Mouse (Mus musculus): ENCODE results near the gene Colec11. TPM values are rescaled to one million over a fixed set of nuclear protein-coding genes. Genes with fewer than 3 reads are reported as not detected.
A peak's percentile ranks its signal among the peaks of the same experiment; 100 is the strongest.

The Colec11 gene
- polyA plus RNA-seq, 1 experiment from 2014 or later = 0.67 TPM

DNA sequence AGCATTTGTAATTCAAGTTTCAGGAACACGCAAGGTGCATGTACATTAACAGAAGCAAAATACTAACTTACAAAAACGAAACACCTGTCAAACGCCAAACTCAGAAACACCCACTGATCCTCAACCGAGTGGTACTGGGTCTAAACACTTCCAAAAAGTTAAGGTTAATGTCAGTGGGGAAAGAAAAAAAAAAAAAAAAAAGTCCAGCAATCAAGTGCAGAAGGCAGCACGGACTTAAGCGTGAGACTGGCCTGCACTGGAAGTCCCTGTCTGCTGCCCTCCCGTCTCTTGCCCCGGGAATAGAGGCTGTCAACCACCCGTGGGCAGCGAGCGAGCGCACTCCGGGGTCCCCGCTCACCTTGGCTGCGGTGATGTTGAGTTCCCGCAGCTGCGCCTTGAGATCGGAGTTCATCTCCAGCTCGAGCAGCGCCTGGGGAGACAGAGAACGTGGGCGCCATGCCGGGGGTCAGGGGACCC is 11.9 kb upstream of the Colec11 start:
- peaks cover 23% of the 10 kb centered on the region for H3K36me3 ChIP-seq (ENCODE audit: control insufficient read depth, insufficient read depth, low read length)
- H3K4me1 ChIP-seq (ENCODE audit: control insufficient read depth, insufficient read depth, low read length) = peaks cover 14% of the 10 kb centered on the region
- H3K9me3 ChIP-seq (replicated peaks; ENCODE audit: control insufficient read depth, low read length, poor library complexity, severe bottlenecking) = no peaks in the 10 kb centered on the region
- H3K4me3 ChIP-seq (ENCODE audit: low read depth, low read length) = peak overlapping the region; percentile 84
- no peaks in the 10 kb centered on the region for H3K27me3 ChIP-seq (ENCODE audit: control insufficient read depth, insufficient read depth, low read depth, low read length)
- H3K27ac ChIP-seq (ENCODE audit: low read length) = peak overlapping the region; percentile 87
- WGBS = 2% methylated on average over 23 of the region's 23 CpGs
- ATAC-seq = peak; percentile 25; the same call in 1 of the 2 replicates
- H3K9ac ChIP-seq (ENCODE audit: low read depth, low read length) = peak overlapping the region; percentile 94
- H3K4me2 ChIP-seq (ENCODE audit: low read length) = peak overlapping the region; percentile 87

DNA sequence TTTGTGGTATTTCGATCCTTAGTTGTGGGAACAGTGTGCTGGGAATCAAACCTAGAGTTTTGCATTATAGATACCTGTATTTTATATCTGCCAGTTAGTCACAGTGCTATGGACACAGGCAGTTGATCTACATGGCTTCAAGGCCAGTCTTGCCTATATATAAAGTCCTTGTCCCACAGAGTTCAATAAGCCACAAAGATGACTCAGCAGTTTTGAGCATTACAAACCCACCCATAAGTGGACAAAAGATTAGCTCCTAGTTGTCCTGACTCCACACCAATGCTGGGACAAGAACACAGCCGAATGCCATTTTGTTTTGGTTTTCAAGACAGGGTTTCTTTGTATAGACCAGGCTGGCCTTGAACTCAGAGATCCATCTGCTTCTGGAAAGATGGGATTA is 5.3 kb upstream of the Colec11 start:
- no peaks in the 10 kb centered on the region for H3K27me3 ChIP-seq (ENCODE audit: control insufficient read depth, insufficient read depth, low read depth, low read length)
- no peak overlapping the region for H3K4me3 ChIP-seq (ENCODE audit: low read depth, low read length)
- H3K4me1 ChIP-seq (ENCODE audit: control insufficient read depth, insufficient read depth, low read length) = peaks cover under 1% of the 10 kb centered on the region; the same call in 1 of the 2 replicates
- no peak overlapping the region for H3K4me2 ChIP-seq (ENCODE audit: low read length)
- H3K9me3 ChIP-seq (replicated peaks; ENCODE audit: control insufficient read depth, low read length, poor library complexity, severe bottlenecking) = no peaks in the 10 kb centered on the region
- no peak overlapping the region for H3K9ac ChIP-seq (ENCODE audit: low read depth, low read length)
- WGBS = 93% methylated on average over 2 of the region's 2 CpGs
- ATAC-seq = no peak
- peaks cover 33% of the 10 kb centered on the region for H3K36me3 ChIP-seq (ENCODE audit: control insufficient read depth, insufficient read depth, low read length)
- no peak overlapping the region for H3K27ac ChIP-seq (ENCODE audit: low read length)

GRCm38 (mm10) chr12:28627092-28627491 is 3.9 kb upstream of the Colec11 start:
- WGBS = 77% methylated on average over 4 of the region's 4 CpGs
- ATAC-seq = no peak
- no peaks in the 10 kb centered on the region for H3K27me3 ChIP-seq (ENCODE audit: control insufficient read depth, insufficient read depth, low read depth, low read length)

DNA sequence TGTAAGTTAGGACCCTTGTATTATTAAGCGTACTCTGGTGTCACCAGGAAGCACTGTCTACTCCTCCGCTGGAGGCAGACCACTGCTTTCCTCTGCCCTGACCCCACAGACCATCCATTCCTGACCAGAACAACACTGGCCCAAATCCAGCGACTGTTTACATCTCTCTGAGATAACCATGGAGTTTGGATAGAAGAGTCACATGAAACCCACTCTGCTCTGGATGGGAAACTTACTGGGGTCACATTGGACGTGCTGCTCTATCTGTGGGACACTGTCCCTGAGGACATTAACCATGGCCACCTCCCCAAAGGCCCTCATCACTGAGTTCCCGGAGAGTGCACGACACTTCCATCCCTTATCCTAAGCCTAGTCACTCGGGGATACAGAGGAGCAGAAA is 2.2 kb upstream of the Colec11 start:
- Histone ChIP-seq H3K4me1 (ENCODE audit: control insufficient read depth, insufficient read depth, low read length) (no peaks in the 10 kb centered on the region), H3K4me3 (ENCODE audit: low read depth, low read length) (no peak overlapping the region), H3K9me3 (replicated peaks; ENCODE audit: control insufficient read depth, low read length, poor library complexity, severe bottlenecking) (no peaks in the 10 kb centered on the region), H3K9ac (ENCODE audit: low read depth, low read length) (no peak overlapping the region), H3K27ac (ENCODE audit: low read length) (no peak overlapping the region), H3K4me2 (ENCODE audit: low read length) (no peak overlapping the region), H3K27me3 (ENCODE audit: control insufficient read depth, insufficient read depth, low read depth, low read length) (no peaks in the 10 kb centered on the region), H3K36me3 (ENCODE audit: control insufficient read depth, insufficient read depth, low read length) (peaks cover 15% of the 10 kb centered on the region)
- ATAC-seq = no peak
- 90% methylated on average over 7 of the region's 7 CpGs for WGBS

More at GRCm38 (mm10) chr12:28627092-28627491, 3.9 kb upstream of the Colec11 start:
- peaks cover 24% of the 10 kb centered on the region for H3K36me3 ChIP-seq (ENCODE audit: control insufficient read depth, insufficient read depth, low read length)
- H3K4me3 ChIP-seq (ENCODE audit: low read depth, low read length) = no peak overlapping the region
- H3K27ac ChIP-seq (ENCODE audit: low read length) = no peak overlapping the region
- no peaks in the 10 kb centered on the region for H3K4me1 ChIP-seq (ENCODE audit: control insufficient read depth, insufficient read depth, low read length)
- H3K9me3 ChIP-seq (replicated peaks; ENCODE audit: control insufficient read depth, low read length, poor library complexity, severe bottlenecking) = no peaks in the 10 kb centered on the region
- no peak overlapping the region for H3K9ac ChIP-seq (ENCODE audit: low read depth, low read length)
- no peak overlapping the region for H3K4me2 ChIP-seq (ENCODE audit: low read length)

GRCm38 (mm10) chr12:28624251-28624650 is 1.1 kb upstream of the Colec11 start:
- Histone ChIP-seq H3K27me3 (ENCODE audit: control insufficient read depth, insufficient read depth, low read depth, low read length) (no peaks in the 10 kb centered on the region), H3K4me3 (ENCODE audit: low read depth, low read length) (no peak overlapping the region), H3K4me1 (ENCODE audit: control insufficient read depth, insufficient read depth, low read length) (no peaks in the 10 kb centered on the region), H3K9me3 (replicated peaks; ENCODE audit: control insufficient read depth, low read length, poor library complexity, severe bottlenecking) (no peaks in the 10 kb centered on the region), H3K9ac (ENCODE audit: low read depth, low read length) (no peak overlapping the region), H3K36me3 (ENCODE audit: control insufficient read depth, insufficient read depth, low read length) (peaks cover 7% of the 10 kb centered on the region), H3K27ac (ENCODE audit: low read length) (no peak overlapping the region), H3K4me2 (ENCODE audit: low read length) (no peak overlapping the region)
- WGBS = 93% methylated on average over 2 of the region's 2 CpGs
- no peak for ATAC-seq

DNA sequence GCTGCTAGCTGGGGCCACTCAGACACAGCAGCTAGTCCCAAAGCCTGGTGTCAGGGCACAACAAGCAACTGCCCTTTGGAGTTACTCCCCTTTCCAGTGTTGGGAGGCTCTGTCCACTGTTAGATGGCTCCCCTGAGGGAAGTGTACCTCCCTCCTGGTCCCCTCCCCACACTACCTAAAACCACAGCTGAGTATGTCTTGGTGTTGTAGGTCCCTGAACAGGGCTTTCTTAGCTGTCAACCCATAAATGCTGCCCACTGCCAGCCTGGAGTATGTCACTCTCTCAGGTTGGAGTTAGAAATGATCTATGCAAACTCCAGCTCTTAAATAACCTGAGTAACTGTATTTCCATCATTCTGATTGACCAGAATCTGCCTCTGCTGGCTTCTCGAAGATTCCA is 536 bp downstream of the Colec11 start:
- H3K4me2 ChIP-seq (ENCODE audit: low read length) = no peak overlapping the region
- no peaks in the 10 kb centered on the region for H3K9me3 ChIP-seq (replicated peaks; ENCODE audit: control insufficient read depth, low read length, poor library complexity, severe bottlenecking)
- ATAC-seq = no peak
- H3K27me3 ChIP-seq (ENCODE audit: control insufficient read depth, insufficient read depth, low read depth, low read length) = no peaks in the 10 kb centered on the region
- no peaks in the 10 kb centered on the region for H3K36me3 ChIP-seq (ENCODE audit: control insufficient read depth, insufficient read depth, low read length)
- no peak overlapping the region for H3K4me3 ChIP-seq (ENCODE audit: low read depth, low read length)
- no peak overlapping the region for H3K9ac ChIP-seq (ENCODE audit: low read depth, low read length)
- H3K27ac ChIP-seq (ENCODE audit: low read length) = no peak overlapping the region
- 89% methylated on average over 1 of the region's 1 CpGs for WGBS
- no peaks in the 10 kb centered on the region for H3K4me1 ChIP-seq (ENCODE audit: control insufficient read depth, insufficient read depth, low read length)

DNA sequence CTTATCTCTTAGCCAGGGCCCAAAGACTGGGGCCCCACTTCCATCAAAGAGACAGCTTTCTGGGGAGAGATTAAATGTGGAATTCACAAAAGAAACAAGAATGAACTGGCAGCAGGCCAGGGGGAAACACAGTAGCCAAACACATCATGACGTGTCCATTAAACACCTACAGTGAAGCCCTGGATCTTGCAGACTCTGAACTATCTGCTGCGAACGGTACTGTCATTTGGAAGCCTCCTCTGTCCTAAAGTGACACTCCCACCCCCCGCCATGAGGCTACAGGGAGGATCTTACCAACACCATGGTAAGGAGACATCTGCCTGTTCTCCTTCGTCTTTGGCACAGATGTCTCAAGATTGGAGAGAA is 1.0 kb downstream of the Colec11 start:
- ATAC-seq = no peak
- Histone ChIP-seq H3K9ac (ENCODE audit: low read depth, low read length) (no peak overlapping the region), H3K4me1 (ENCODE audit: control insufficient read depth, insufficient read depth, low read length) (no peaks in the 10 kb centered on the region), H3K27ac (ENCODE audit: low read length) (no peak overlapping the region), H3K9me3 (replicated peaks; ENCODE audit: control insufficient read depth, low read length, poor library complexity, severe bottlenecking) (no peaks in the 10 kb centered on the region), H3K4me2 (ENCODE audit: low read length) (no peak overlapping the region), H3K36me3 (ENCODE audit: control insufficient read depth, insufficient read depth, low read length) (no peaks in the 10 kb centered on the region), H3K27me3 (ENCODE audit: control insufficient read depth, insufficient read depth, low read depth, low read length) (no peaks in the 10 kb centered on the region), H3K4me3 (ENCODE audit: low read depth, low read length) (no peak overlapping the region)
- 65% methylated on average over 5 of the region's 5 CpGs for WGBS

DNA sequence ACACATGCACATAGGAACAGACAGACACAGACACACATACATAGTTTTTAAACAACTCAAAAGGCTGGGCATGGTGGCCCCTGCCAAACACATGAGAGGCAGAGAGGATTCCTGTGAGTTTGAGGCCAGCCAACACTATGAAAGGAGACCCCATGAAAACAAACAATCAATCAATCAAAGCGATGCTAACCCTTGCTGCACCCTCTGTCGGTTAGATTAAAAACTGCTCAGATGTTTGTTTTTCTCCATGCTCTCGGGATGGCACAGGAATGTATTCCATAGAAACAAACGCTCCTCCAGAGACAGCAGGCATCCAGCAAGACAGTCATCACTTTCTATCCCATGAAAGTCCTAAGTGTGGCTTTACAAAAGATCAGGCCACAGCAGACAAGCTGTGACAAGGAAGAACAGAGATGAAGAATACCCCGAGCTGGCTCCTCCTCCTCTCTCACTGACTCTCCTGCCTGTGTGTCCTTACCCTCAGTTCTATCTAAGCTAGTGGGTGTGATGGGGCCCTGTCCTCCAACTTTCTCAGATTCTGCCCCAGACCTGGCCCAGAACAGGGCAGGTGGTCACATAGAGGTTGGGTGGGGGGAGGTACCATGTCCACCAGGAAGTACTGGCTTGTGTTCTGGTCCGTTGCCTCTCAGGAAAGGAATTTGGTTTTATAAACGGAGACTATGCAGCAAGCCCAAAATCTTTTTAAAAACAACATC is 1.6 kb downstream of the Colec11 start:
- ATAC-seq = no peak
- H3K4me2 ChIP-seq (ENCODE audit: low read length) = no peak overlapping the region
- H3K27me3 ChIP-seq (ENCODE audit: control insufficient read depth, insufficient read depth, low read depth, low read length) = no peaks in the 10 kb centered on the region
- H3K36me3 ChIP-seq (ENCODE audit: control insufficient read depth, insufficient read depth, low read length) = no peaks in the 10 kb centered on the region
- no peaks in the 10 kb centered on the region for H3K9me3 ChIP-seq (replicated peaks; ENCODE audit: control insufficient read depth, low read length, poor library complexity, severe bottlenecking)
- no peak overlapping the region for H3K9ac ChIP-seq (ENCODE audit: low read depth, low read length)
- whole genome bisulfite sequencing = 31% methylated on average over 7 of the region's 7 CpGs
- no peak overlapping the region for H3K4me3 ChIP-seq (ENCODE audit: low read depth, low read length)
- H3K4me1 ChIP-seq (ENCODE audit: control insufficient read depth, insufficient read depth, low read length) = no peaks in the 10 kb centered on the region
- no peak overlapping the region for H3K27ac ChIP-seq (ENCODE audit: low read length)

DNA sequence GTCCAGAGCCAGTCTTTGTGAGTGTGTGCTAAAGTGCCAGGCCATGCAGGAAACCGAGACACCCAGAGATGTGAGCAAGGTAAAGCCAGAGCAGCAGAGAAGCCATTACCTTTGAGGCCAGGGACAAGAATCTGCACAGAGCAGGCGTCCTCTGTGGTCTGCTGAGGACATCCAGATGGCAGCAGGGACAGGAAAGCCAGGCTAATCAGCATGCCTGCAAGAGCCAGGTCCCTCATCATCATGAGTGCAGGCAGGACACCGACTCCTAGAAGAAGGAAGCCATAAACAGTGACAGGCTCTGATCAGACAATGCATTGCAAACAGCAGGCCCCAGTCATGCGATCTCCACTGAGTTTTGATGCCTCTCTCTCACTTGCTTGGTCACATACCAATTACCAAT is 5.9 kb downstream of the Colec11 start:
- H3K27me3 ChIP-seq (ENCODE audit: control insufficient read depth, insufficient read depth, low read depth, low read length) = no peaks in the 10 kb centered on the region
- no peaks in the 10 kb centered on the region for H3K4me1 ChIP-seq (ENCODE audit: control insufficient read depth, insufficient read depth, low read length)
- H3K36me3 ChIP-seq (ENCODE audit: control insufficient read depth, insufficient read depth, low read length) = no peaks in the 10 kb centered on the region
- H3K9me3 ChIP-seq (replicated peaks; ENCODE audit: control insufficient read depth, low read length, poor library complexity, severe bottlenecking) = no peaks in the 10 kb centered on the region
- 83% methylated on average over 4 of the region's 4 CpGs for WGBS
- no peak for ATAC-seq
- H3K4me2 ChIP-seq (ENCODE audit: low read length) = no peak overlapping the region
- no peak overlapping the region for H3K9ac ChIP-seq (ENCODE audit: low read depth, low read length)
- H3K4me3 ChIP-seq (ENCODE audit: low read depth, low read length) = no peak overlapping the region
- H3K27ac ChIP-seq (ENCODE audit: low read length) = no peak overlapping the region
